Mouse (Mus musculus): ENCODE measurements around the gene Bfar. TPM values are rescaled to one million over a fixed set of nuclear protein-coding genes. Genes with fewer than 3 reads are reported as not detected.
"Not testable (repeated sequence)": the region's sequence is repeated elsewhere in the genome, so short reads cannot be mapped to it uniquely, and the experiment has no call there.

The Bfar gene
- 21.5 and 22.0 TPM in 2 replicates for polyA plus RNA-seq (2015; fragmentation: Nextera tagmentation; extraction: Ambion mirVana)

- Histone ChIP-seq H3K36me3 (ENCODE audit: control insufficient read depth, insufficient read depth, low read length) (peaks cover under 1% of the 10 kb centered on the region; the same call in 1 of the 2 replicates), H3K9me3 (ENCODE audit: control insufficient read depth, low read length) (no peaks in the 10 kb centered on the region), H3K9ac (ENCODE audit: low read length) (peak within 1 kb of the TSS; percentile 93), H3K27ac (replicated peaks) (peak within 1 kb of the TSS; percentile 94), H3K4me3 (ENCODE audit: low read depth, low read length) (peak within 1 kb of the TSS; percentile 95), H3K4me2 (replicated peaks; ENCODE audit: low read depth) (peak within 1 kb of the TSS; percentile 78), H3K27me3 (ENCODE audit: control insufficient read depth, insufficient read depth, low read length) (no peaks in the 10 kb centered on the region), H3K4me1 (replicated peaks; ENCODE audit: control insufficient read depth, insufficient read depth) (no peaks in the 10 kb centered on the region; the same call in 1 of the 2 replicates)
- ATAC-seq (ENCODE audit: low FRiP score, low TSS enrichment) (peak; percentile 89), DNase-seq (ENCODE audit: low spot score) (peak; percentile 94)
- 0% methylated on average over 54 of the region's 54 CpGs for WGBS
- no peak for TF ChIP-seq EP300 (optimal IDR thresholded peaks at IDR 0.05)
- 0 out of 2 replicates have a peak, but pooled peaks have one; percentile 7 for TF ChIP-seq CTCF (IDR thresholded peaks at IDR 0.05; ENCODE audit: low read depth)
Measured at GRCm38 (mm10) chr16:13671685-13672385, at the start of gene Bfar, which contains the start of gene 3110001I22Rik. Gene Bfar (plus strand): TSS chr16:13671858. Gene 3110001I22Rik (plus strand): TSS chr16:13671929.

DNA sequence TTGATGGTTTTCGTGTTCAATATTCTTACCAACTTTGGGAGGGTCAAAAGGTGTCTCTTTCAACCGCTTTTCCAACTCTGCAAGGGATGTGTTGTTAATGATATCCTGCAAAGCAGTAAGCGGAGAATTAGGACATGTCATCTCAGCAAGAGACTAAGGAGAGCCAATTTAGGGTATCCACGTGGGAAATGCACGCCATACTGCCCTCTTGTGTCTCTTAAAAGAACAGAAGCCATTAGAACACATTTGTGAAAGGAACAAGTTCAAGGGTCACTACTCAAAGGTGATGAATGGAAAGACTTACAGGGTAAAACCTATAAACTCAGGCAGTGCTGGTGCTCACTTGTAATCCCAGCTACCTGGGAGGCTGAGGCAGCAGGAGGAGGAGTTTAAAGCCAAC is 43.3 kb upstream of the Bfar start:
- Histone ChIP-seq H3K9me3 (ENCODE audit: control insufficient read depth, low read length) (0 out of 2 replicates have a peak, but pooled peaks cover 2% of the 10 kb centered on the region), H3K27me3 (ENCODE audit: control insufficient read depth, insufficient read depth, low read length) (no peaks in the 10 kb centered on the region), H3K4me1 (replicated peaks; ENCODE audit: control insufficient read depth, insufficient read depth) (no peaks in the 10 kb centered on the region), H3K4me2 (replicated peaks; ENCODE audit: low read depth) (no peak overlapping the region), H3K4me3 (ENCODE audit: low read depth, low read length) (no peak overlapping the region), H3K36me3 (ENCODE audit: control insufficient read depth, insufficient read depth, low read length) (peaks cover 22% of the 10 kb centered on the region; the same call in 1 of the 2 replicates), H3K27ac (replicated peaks) (no peak overlapping the region), H3K9ac (ENCODE audit: low read length) (no peak overlapping the region)
- WGBS: 48% methylated on average over 5 of the region's 5 CpGs
- DNase-seq (ENCODE audit: low spot score): no peak
- TF ChIP-seq EP300 (optimal IDR thresholded peaks at IDR 0.05): no peak
- TF ChIP-seq CTCF (IDR thresholded peaks at IDR 0.05; ENCODE audit: low read depth): peak; percentile 77
- no peak for ATAC-seq (ENCODE audit: low FRiP score, low TSS enrichment)

GRCm38 (mm10) chr16:13638198-13638597 is 33.5 kb upstream of the Bfar start:
- H3K4me3 ChIP-seq (ENCODE audit: low read depth, low read length); DNase-seq (ENCODE audit: low spot score); H3K9ac ChIP-seq (ENCODE audit: low read length); H3K4me1 ChIP-seq (replicated peaks; ENCODE audit: control insufficient read depth, insufficient read depth); H3K4me2 ChIP-seq (replicated peaks; ENCODE audit: low read depth); ATAC-seq (ENCODE audit: low FRiP score, low TSS enrichment); H3K36me3 ChIP-seq (ENCODE audit: control insufficient read depth, insufficient read depth, low read length); H3K27me3 ChIP-seq (ENCODE audit: control insufficient read depth, insufficient read depth, low read length); H3K27ac ChIP-seq (replicated peaks); H3K9me3 ChIP-seq (ENCODE audit: control insufficient read depth, low read length): not testable (repeated sequence)
- TF ChIP-seq CTCF (IDR thresholded peaks at IDR 0.05; ENCODE audit: low read depth): peak; percentile 57
- WGBS: 56% methylated on average over 2 of the region's 2 CpGs

DNA sequence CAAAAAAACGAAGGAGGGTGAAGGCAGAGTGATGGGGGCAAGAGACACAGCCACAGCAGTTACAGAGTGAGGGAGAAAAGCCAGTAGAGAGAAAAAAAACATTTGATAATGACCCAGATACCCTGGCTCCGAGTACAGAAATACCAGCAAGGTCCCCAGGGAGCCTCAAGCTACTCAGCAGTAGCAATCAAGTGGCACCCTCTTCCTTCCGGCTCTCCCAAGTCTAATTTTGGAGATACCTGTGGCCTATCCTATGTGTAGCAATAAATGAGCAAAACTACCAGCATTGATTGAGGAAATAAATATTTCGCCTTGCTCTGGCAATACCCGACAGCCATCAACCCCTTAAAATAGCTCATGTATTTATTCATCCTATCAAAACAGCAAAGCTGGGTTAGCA is 32.1 kb upstream of the Bfar start:
- H3K9me3 ChIP-seq (ENCODE audit: control insufficient read depth, low read length): no peaks in the 10 kb centered on the region
- H3K9ac ChIP-seq (ENCODE audit: low read length): no peak overlapping the region
- H3K4me2 ChIP-seq (replicated peaks; ENCODE audit: low read depth): no peak overlapping the region
- TF ChIP-seq EP300 (optimal IDR thresholded peaks at IDR 0.05) (no peak), CTCF (IDR thresholded peaks at IDR 0.05; ENCODE audit: low read depth) (no peak)
- no peak overlapping the region for H3K4me3 ChIP-seq (ENCODE audit: low read depth, low read length)
- H3K27ac ChIP-seq (replicated peaks): no peak overlapping the region
- no peaks in the 10 kb centered on the region for H3K4me1 ChIP-seq (replicated peaks; ENCODE audit: control insufficient read depth, insufficient read depth)
- no peaks in the 10 kb centered on the region for H3K36me3 ChIP-seq (ENCODE audit: control insufficient read depth, insufficient read depth, low read length)
- WGBS: 86% methylated on average over 5 of the region's 5 CpGs
- no peaks in the 10 kb centered on the region for H3K27me3 ChIP-seq (ENCODE audit: control insufficient read depth, insufficient read depth, low read length)
- ATAC-seq (ENCODE audit: low FRiP score, low TSS enrichment): no peak
- no peak for DNase-seq (ENCODE audit: low spot score)

- no peaks in the 10 kb centered on the region for H3K4me1 ChIP-seq (replicated peaks; ENCODE audit: control insufficient read depth, insufficient read depth)
- ATAC-seq (ENCODE audit: low FRiP score, low TSS enrichment) (no peak), DNase-seq (ENCODE audit: low spot score) (peak; percentile 33)
- no peak overlapping the region for H3K4me3 ChIP-seq (ENCODE audit: low read depth, low read length)
- peak; percentile 60 for TF ChIP-seq CTCF (IDR thresholded peaks at IDR 0.05; ENCODE audit: low read depth)
- TF ChIP-seq EP300 (optimal IDR thresholded peaks at IDR 0.05): no peak
- H3K36me3 ChIP-seq (ENCODE audit: control insufficient read depth, insufficient read depth, low read length): no peaks in the 10 kb centered on the region
- no peak overlapping the region for H3K4me2 ChIP-seq (replicated peaks; ENCODE audit: low read depth)
- H3K27ac ChIP-seq (replicated peaks): no peak overlapping the region
- WGBS: 74% methylated on average over 7 of the region's 7 CpGs
- H3K9ac ChIP-seq (ENCODE audit: low read length): no peak overlapping the region
- no peaks in the 10 kb centered on the region for H3K27me3 ChIP-seq (ENCODE audit: control insufficient read depth, insufficient read depth, low read length)
- no peaks in the 10 kb centered on the region for H3K9me3 ChIP-seq (ENCODE audit: control insufficient read depth, low read length)
Measured at GRCm38 (mm10) chr16:13640064-13640463, 31.6 kb upstream of the Bfar start.

DNA sequence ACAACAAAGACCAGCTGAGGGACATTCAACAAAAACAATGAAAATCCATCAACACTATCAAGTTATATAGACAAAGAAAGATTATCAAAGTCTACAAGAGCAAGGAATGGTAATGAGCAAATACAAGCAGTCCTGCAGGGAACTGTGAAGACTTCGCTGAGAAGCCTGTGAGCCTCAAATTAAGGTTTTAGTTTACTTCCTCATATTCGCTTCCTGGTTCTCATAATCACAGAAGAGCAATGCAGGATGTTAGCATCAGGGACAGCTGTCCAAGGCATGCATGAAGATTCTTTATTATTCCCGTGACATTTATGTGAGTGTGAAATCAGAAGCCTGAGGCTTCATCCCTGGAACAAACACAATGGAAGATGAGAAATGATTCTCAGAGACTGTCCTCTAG is 27.2 kb upstream of the Bfar start:
- Histone ChIP-seq H3K9me3 (ENCODE audit: control insufficient read depth, low read length) (no peaks in the 10 kb centered on the region), H3K27me3 (ENCODE audit: control insufficient read depth, insufficient read depth, low read length) (no peaks in the 10 kb centered on the region), H3K9ac (ENCODE audit: low read length) (no peak overlapping the region), H3K4me3 (ENCODE audit: low read depth, low read length) (no peak overlapping the region), H3K27ac (replicated peaks) (no peak overlapping the region), H3K4me2 (replicated peaks; ENCODE audit: low read depth) (no peak overlapping the region), H3K4me1 (replicated peaks; ENCODE audit: control insufficient read depth, insufficient read depth) (no peaks in the 10 kb centered on the region), H3K36me3 (ENCODE audit: control insufficient read depth, insufficient read depth, low read length) (peaks cover 4% of the 10 kb centered on the region; the same call in 1 of the 2 replicates)
- DNase-seq (ENCODE audit: low spot score) (no peak), ATAC-seq (ENCODE audit: low FRiP score, low TSS enrichment) (no peak)
- TF ChIP-seq EP300 (optimal IDR thresholded peaks at IDR 0.05) (no peak), CTCF (IDR thresholded peaks at IDR 0.05; ENCODE audit: low read depth) (no peak)
- WGBS: 67% methylated on average over 3 of the region's 3 CpGs

Measured in stomach, postnatal 0 days (tissue).